Mouse (Mus musculus): ENCODE data around the gene Rab31. TPM values are rescaled to one million over a fixed set of nuclear protein-coding genes. Genes with fewer than 3 reads are reported as not detected.

Gene Rab31
- 39.2 and 42.6 TPM in 2 replicates for polyA plus RNA-seq (2014; fragmentation: Nextera tagmentation; extraction: Ambion mirVana)

- no peaks in the 10 kb centered on the region for H3K27me3 ChIP-seq (ENCODE audit: control insufficient read depth, insufficient read depth, low read length)
- ATAC-seq (ENCODE audit: insufficient number of reproducible peaks, insufficient read depth, low FRiP score, low read depth): peak; percentile 79
- H3K9ac ChIP-seq (replicated peaks; ENCODE audit: low read depth, low read length): peak within 1 kb of the TSS; percentile 81
- peaks cover 11% of the 10 kb centered on the region; the same call in 1 of the 2 replicates for H3K4me1 ChIP-seq (ENCODE audit: control insufficient read depth, insufficient read depth, low read length)
- H3K4me2 ChIP-seq (replicated peaks; ENCODE audit: low read depth, low read length): peak within 1 kb of the TSS; percentile 80
- WGBS: under 1% methylated on average over 75 of the region's 75 CpGs
- H3K36me3 ChIP-seq (ENCODE audit: control insufficient read depth, insufficient read depth, low read length): no peaks in the 10 kb centered on the region
- H3K4me3 ChIP-seq (ENCODE audit: low read depth, low read length): peak within 1 kb of the TSS; percentile 65
- H3K9me3 ChIP-seq (ENCODE audit: control insufficient read depth, low read depth, low read length): no peaks in the 10 kb centered on the region
- no peak within 1 kb of the TSS; the same call in 1 of the 2 replicates for H3K27ac ChIP-seq (ENCODE audit: low read length)
Measured at GRCm38 (mm10) chr17:65771951-65772934, at the start of gene Rab31. Gene Rab31 (minus strand): TSS chr17:65772752.

DNA sequence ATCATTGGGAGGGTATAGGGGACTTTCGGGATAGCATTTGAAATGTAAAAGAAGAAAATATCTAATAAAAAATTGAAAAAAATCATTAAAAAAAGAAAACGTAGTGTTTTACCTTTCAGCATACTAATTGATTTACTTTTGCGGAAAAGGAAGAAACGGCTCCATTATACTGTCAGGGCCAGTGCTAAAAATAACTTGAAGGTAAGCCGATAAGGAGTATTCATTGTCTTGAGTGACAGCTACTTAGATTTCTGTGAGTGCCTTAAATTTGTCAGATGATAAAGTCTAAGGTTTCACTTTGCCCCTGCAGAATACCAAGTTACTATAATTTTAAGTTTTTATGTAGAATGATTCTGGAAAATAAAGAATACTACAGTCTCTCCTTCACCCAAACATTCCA lies 47.6 kb upstream of the Rab31 start:
- Histone ChIP-seq H3K4me1 (ENCODE audit: control insufficient read depth, insufficient read depth, low read length) (peaks cover 2% of the 10 kb centered on the region; the same call in 1 of the 2 replicates), H3K9me3 (ENCODE audit: control insufficient read depth, low read depth, low read length) (no peaks in the 10 kb centered on the region), H3K36me3 (ENCODE audit: control insufficient read depth, insufficient read depth, low read length) (peaks cover 54% of the 10 kb centered on the region), H3K4me3 (ENCODE audit: low read depth, low read length) (no peak overlapping the region), H3K27me3 (ENCODE audit: control insufficient read depth, insufficient read depth, low read length) (no peaks in the 10 kb centered on the region), H3K9ac (replicated peaks; ENCODE audit: low read depth, low read length) (no peak overlapping the region), H3K4me2 (replicated peaks; ENCODE audit: low read depth, low read length) (no peak overlapping the region), H3K27ac (ENCODE audit: low read length) (no peak overlapping the region)
- WGBS: 76% methylated on average over 5 of the region's 5 CpGs
- no peak for ATAC-seq (ENCODE audit: insufficient number of reproducible peaks, insufficient read depth, low FRiP score, low read depth)

- Histone ChIP-seq H3K27ac (ENCODE audit: low read length) (no peak overlapping the region), H3K4me2 (replicated peaks; ENCODE audit: low read depth, low read length) (no peak overlapping the region), H3K4me1 (ENCODE audit: control insufficient read depth, insufficient read depth, low read length) (no peaks in the 10 kb centered on the region), H3K36me3 (ENCODE audit: control insufficient read depth, insufficient read depth, low read length) (peaks cover 56% of the 10 kb centered on the region), H3K4me3 (ENCODE audit: low read depth, low read length) (no peak overlapping the region), H3K9ac (replicated peaks; ENCODE audit: low read depth, low read length) (no peak overlapping the region), H3K27me3 (ENCODE audit: control insufficient read depth, insufficient read depth, low read length) (no peaks in the 10 kb centered on the region), H3K9me3 (ENCODE audit: control insufficient read depth, low read depth, low read length) (no peaks in the 10 kb centered on the region)
- 90% methylated on average over 8 of the region's 8 CpGs for WGBS
- no peak for ATAC-seq (ENCODE audit: insufficient number of reproducible peaks, insufficient read depth, low FRiP score, low read depth)
Measured at GRCm38 (mm10) chr17:65813763-65814162, 41.2 kb upstream of the Rab31 start.

- no peaks in the 10 kb centered on the region for H3K9me3 ChIP-seq (ENCODE audit: control insufficient read depth, low read depth, low read length)
- no peaks in the 10 kb centered on the region for H3K27me3 ChIP-seq (ENCODE audit: control insufficient read depth, insufficient read depth, low read length)
- no peaks in the 10 kb centered on the region for H3K4me1 ChIP-seq (ENCODE audit: control insufficient read depth, insufficient read depth, low read length)
- peaks cover 45% of the 10 kb centered on the region for H3K36me3 ChIP-seq (ENCODE audit: control insufficient read depth, insufficient read depth, low read length)
- no peak overlapping the region for H3K9ac ChIP-seq (replicated peaks; ENCODE audit: low read depth, low read length)
- H3K4me2 ChIP-seq (replicated peaks; ENCODE audit: low read depth, low read length): no peak overlapping the region
- WGBS: 73% methylated on average over 5 of the region's 5 CpGs
- no peak overlapping the region for H3K4me3 ChIP-seq (ENCODE audit: low read depth, low read length)
- ATAC-seq (ENCODE audit: insufficient number of reproducible peaks, insufficient read depth, low FRiP score, low read depth): no peak
- no peak overlapping the region for H3K27ac ChIP-seq (ENCODE audit: low read length)
Measured at GRCm38 (mm10) chr17:65811032-65811431, 38.5 kb upstream of the Rab31 start.

GRCm38 (mm10) chr17:65806416-65806815 lies 33.9 kb upstream of the Rab31 start:
- no peak for ATAC-seq (ENCODE audit: insufficient number of reproducible peaks, insufficient read depth, low FRiP score, low read depth)
- Histone ChIP-seq H3K27ac (ENCODE audit: low read length) (no peak overlapping the region), H3K36me3 (ENCODE audit: control insufficient read depth, insufficient read depth, low read length) (peaks cover 18% of the 10 kb centered on the region), H3K4me3 (ENCODE audit: low read depth, low read length) (no peak overlapping the region), H3K9ac (replicated peaks; ENCODE audit: low read depth, low read length) (no peak overlapping the region), H3K27me3 (ENCODE audit: control insufficient read depth, insufficient read depth, low read length) (no peaks in the 10 kb centered on the region), H3K4me1 (ENCODE audit: control insufficient read depth, insufficient read depth, low read length) (no peaks in the 10 kb centered on the region), H3K9me3 (ENCODE audit: control insufficient read depth, low read depth, low read length) (no peaks in the 10 kb centered on the region), H3K4me2 (replicated peaks; ENCODE audit: low read depth, low read length) (no peak overlapping the region)
- WGBS: 73% methylated on average over 2 of the region's 2 CpGs

DNA sequence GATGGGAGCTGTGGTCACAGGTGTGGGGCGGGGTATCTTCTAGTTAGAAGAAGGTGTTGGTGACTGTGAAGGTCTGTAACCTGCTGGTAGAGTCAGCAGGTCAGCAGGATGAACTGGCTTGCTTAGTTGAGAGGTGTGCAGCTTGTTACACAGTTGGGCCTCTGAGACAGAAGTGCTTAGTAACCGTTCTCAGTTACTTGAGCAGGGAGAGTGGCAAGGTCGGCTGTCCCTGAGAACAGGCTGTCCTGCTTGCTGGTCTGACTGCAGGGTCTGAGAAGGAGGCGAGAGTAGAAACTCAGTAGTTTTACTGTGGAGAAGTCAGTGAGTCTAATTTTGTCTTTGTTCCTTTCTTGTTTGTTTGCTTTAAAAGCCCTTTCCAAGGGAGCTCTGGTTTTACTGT lies 33.4 kb upstream of the Rab31 start:
- H3K27ac ChIP-seq (ENCODE audit: low read length): no peak overlapping the region
- ATAC-seq (ENCODE audit: insufficient number of reproducible peaks, insufficient read depth, low FRiP score, low read depth): no peak
- H3K36me3 ChIP-seq (ENCODE audit: control insufficient read depth, insufficient read depth, low read length): peaks cover 15% of the 10 kb centered on the region
- WGBS: 79% methylated on average over 4 of the region's 4 CpGs
- H3K27me3 ChIP-seq (ENCODE audit: control insufficient read depth, insufficient read depth, low read length): no peaks in the 10 kb centered on the region
- H3K4me1 ChIP-seq (ENCODE audit: control insufficient read depth, insufficient read depth, low read length): no peaks in the 10 kb centered on the region
- no peaks in the 10 kb centered on the region for H3K9me3 ChIP-seq (ENCODE audit: control insufficient read depth, low read depth, low read length)
- no peak overlapping the region for H3K4me3 ChIP-seq (ENCODE audit: low read depth, low read length)
- no peak overlapping the region for H3K9ac ChIP-seq (replicated peaks; ENCODE audit: low read depth, low read length)
- H3K4me2 ChIP-seq (replicated peaks; ENCODE audit: low read depth, low read length): no peak overlapping the region

- no peak overlapping the region for H3K4me2 ChIP-seq (replicated peaks; ENCODE audit: low read depth, low read length)
- H3K4me3 ChIP-seq (ENCODE audit: low read depth, low read length): no peak overlapping the region
- ATAC-seq (ENCODE audit: insufficient number of reproducible peaks, insufficient read depth, low FRiP score, low read depth): no peak
- no peaks in the 10 kb centered on the region for H3K4me1 ChIP-seq (ENCODE audit: control insufficient read depth, insufficient read depth, low read length)
- H3K27me3 ChIP-seq (ENCODE audit: control insufficient read depth, insufficient read depth, low read length): no peaks in the 10 kb centered on the region
- H3K27ac ChIP-seq (ENCODE audit: low read length): no peak overlapping the region
- no peaks in the 10 kb centered on the region for H3K9me3 ChIP-seq (ENCODE audit: control insufficient read depth, low read depth, low read length)
- peaks cover 11% of the 10 kb centered on the region for H3K36me3 ChIP-seq (ENCODE audit: control insufficient read depth, insufficient read depth, low read length)
- WGBS: 74% methylated on average over 4 of the region's 4 CpGs
- H3K9ac ChIP-seq (replicated peaks; ENCODE audit: low read depth, low read length): no peak overlapping the region
Measured at GRCm38 (mm10) chr17:65802026-65802425, 29.5 kb upstream of the Rab31 start.

GRCm38 (mm10) chr17:65800451-65800850 lies 27.9 kb upstream of the Rab31 start:
- H3K36me3 ChIP-seq (ENCODE audit: control insufficient read depth, insufficient read depth, low read length): peaks cover 7% of the 10 kb centered on the region
- no peak for ATAC-seq (ENCODE audit: insufficient number of reproducible peaks, insufficient read depth, low FRiP score, low read depth)
- H3K27ac ChIP-seq (ENCODE audit: low read length): no peak overlapping the region
- H3K4me3 ChIP-seq (ENCODE audit: low read depth, low read length): no peak overlapping the region
- no peak overlapping the region for H3K9ac ChIP-seq (replicated peaks; ENCODE audit: low read depth, low read length)
- WGBS: 90% methylated on average over 6 of the region's 6 CpGs
- H3K9me3 ChIP-seq (ENCODE audit: control insufficient read depth, low read depth, low read length): no peaks in the 10 kb centered on the region
- no peaks in the 10 kb centered on the region for H3K4me1 ChIP-seq (ENCODE audit: control insufficient read depth, insufficient read depth, low read length)
- H3K27me3 ChIP-seq (ENCODE audit: control insufficient read depth, insufficient read depth, low read length): no peaks in the 10 kb centered on the region
- H3K4me2 ChIP-seq (replicated peaks; ENCODE audit: low read depth, low read length): no peak overlapping the region

Data from stomach, embryonic 14.5 days (tissue).